In genomic region chr3:45377391-45377998, GRCm38 (mm10) we compare ENCODE assay signal across 8 mouse cellular contexts. TPM values are rescaled to one million over a fixed set of nuclear protein-coding genes. Genes with fewer than 3 reads are reported as not detected.
A peak's percentile ranks its signal among the peaks of the same experiment; 100 is the strongest.
DNase-seq lines count a peak whose midpoint lies in the region; ATAC-seq and TF ChIP-seq lines count a peak whose summit lies in the region.

No protein-coding gene starts in this region.

- no peak for TF ChIP-seq CTCF in lung, embryonic 14.5 days (IDR thresholded peaks at IDR 0.05; ENCODE audit: low read depth)

- peak overlapping the region; percentile 57 for H3K4me3 ChIP-seq in lung, embryonic 14.5 days (ENCODE audit: low read depth, low read length)

- no peaks in the 10 kb centered on the region for H3K36me3 ChIP-seq in lung, embryonic 14.5 days (ENCODE audit: insufficient read depth)

- H3K4me1 ChIP-seq in lung, embryonic 14.5 days (ENCODE audit: insufficient read depth) = no peaks in the 10 kb centered on the region

- peak; percentile 76 for DNase-seq in lung, embryonic 14.5 days
- no peak for DNase-seq in lung, postnatal 25 days (ENCODE audit: low spot score)
- DNase-seq in cerebellum, adult 9-11 months = peak; percentile 45
- peak; percentile 65 to 67 for DNase-seq in frontal cortex, postnatal 36 days (ENCODE audit: low spot score in 2 of 2)
- DNase-seq in kidney, postnatal 10 days = peak; percentile 45
- peak; percentile 22 to 24 for DNase-seq in lung, postnatal 4 days
- DNase-seq in testis, postnatal 10 days (ENCODE audit: low spot score) = peak; percentile 58
- DNase-seq in spleen, adult 12 weeks (ENCODE audit: low spot score) = no peak

- peak overlapping the region; percentile 52 for H3K9ac ChIP-seq in lung, embryonic 14.5 days

- WGBS in lung, embryonic 14.5 days = under 1% methylated on average over 26 of the region's 26 CpGs

- H3K9me3 ChIP-seq in lung, embryonic 14.5 days (ENCODE audit: low read depth, low read length) = no peaks in the 10 kb centered on the region

- peak overlapping the region; percentile 98 for H3K4me2 ChIP-seq in lung, embryonic 14.5 days

- ATAC-seq in lung, embryonic 14.5 days (ENCODE audit: insufficient read depth) = peak; percentile 32

- H3K27ac ChIP-seq in lung, embryonic 14.5 days (ENCODE audit: low read depth) = no peak overlapping the region

- peaks cover 34% of the 10 kb centered on the region for H3K27me3 ChIP-seq in lung, embryonic 14.5 days (ENCODE audit: insufficient read depth, low read length)

RNA-seq across cellular contexts. Expression of gene Pcdh10, which starts 0.7 kb away (rescaled TPM):
- polyA plus RNA-seq in lung, embryonic 14.5 days (2014; fragmentation: Nextera tagmentation; extraction: Ambion mirVana) = 0.31 and 0.37 TPM in 2 replicates

Comparison
In these comparisons a context has a peak if more than half of its experiments do, and no peak if none do; other contexts are left out.
1. DNase-seq: peak in lung, embryonic 14.5 days (single experiment), cerebellum, adult 9-11 months (single experiment), frontal cortex, postnatal 36 days (2 of 2), kidney, postnatal 10 days (single experiment), lung, postnatal 4 days (2 of 2) and testis, postnatal 10 days (single experiment); none in lung, postnatal 25 days (single experiment) and spleen, adult 12 weeks (single experiment).